Mouse (Mus musculus) intestine, embryonic 14.5 days (tissue): Measurements from ENCODE around the gene Pck1. TPM values are rescaled to one million over a fixed set of nuclear protein-coding genes. Genes with fewer than 3 reads are reported as not detected.

Source experiments
- ATAC-seq: fragments of 200-750 bp; cut with Nextera tagmentation; replicated peaks from 2 replicates; pipeline ENCODE4 v1.8.0; 2017; ENCODE audit warnings: low read depth, moderate number of reproducible peaks, moderate TSS enrichment, moderate library complexity; ENCODE audit not compliant: low FRiP score, low TSS enrichment
- DNase-seq: peaks from one replicate; pipeline ENCODE4 v3.0.0-alpha.2; 2018; ENCODE audit warnings: low spot score
- H3K27ac ChIP-seq: fragments of 300-500 bp; sonication (generic); 2 replicates; pipeline ENCODE4 v1.5.1; 2014; ENCODE audit warnings: low read depth, mild to moderate bottlenecking, control low read depth
- H3K27me3 ChIP-seq: fragments of 300-500 bp; sonication (generic); replicated peaks from 2 replicates; pipeline ENCODE4 v1.6.1; 2014; ENCODE audit warnings: low read length, control low read depth; ENCODE audit not compliant: control insufficient read depth, insufficient read depth
- H3K36me3 ChIP-seq: fragments of 300-500 bp; sonication (generic); 2 replicates; pipeline ENCODE4 v1.6.1; 2014; ENCODE audit warnings: low read length, control low read depth; ENCODE audit not compliant: control insufficient read depth, insufficient read depth
- H3K4me1 ChIP-seq: fragments of 300-500 bp; sonication (generic); replicated peaks from 2 replicates; pipeline ENCODE4 v1.6.1; 2014; ENCODE audit warnings: low read length, control low read depth, mixed read lengths; ENCODE audit not compliant: control insufficient read depth, insufficient read depth
- H3K4me2 ChIP-seq: fragments of 300-500 bp; sonication (generic); 2 replicates; pipeline ENCODE4 v1.6.1; 2014; ENCODE audit warnings: low read length
- H3K4me3 ChIP-seq: fragments of 300-500 bp; sonication (generic); 2 replicates; pipeline ENCODE4 v1.5.1; 2014; ENCODE audit warnings: low read depth, low read length, control low read depth, mixed read lengths
- H3K9ac ChIP-seq: fragments of 300-500 bp; sonication (generic); 2 replicates; pipeline ENCODE4 v1.6.1; 2014; ENCODE audit warnings: mild to moderate bottlenecking, low read length
- H3K9me3 ChIP-seq: fragments of 300-500 bp; sonication (generic); 2 replicates; pipeline ENCODE4 v1.6.1; 2016; ENCODE audit warnings: low read length, control low read depth; ENCODE audit not compliant: control insufficient read depth
- WGBS: fragments of 180-500 bp; shearing (Covaris S2); extraction: QIAGEN DNeasy Blood & Tissue Kit; methylation state at CpG from one replicate; pipeline ENCODE4 v1.1.7; 2014; 5-methylcytosine and 5-hydroxymethylcytosine counted together
- polyA plus RNA-seq: library from polyadenylated mRNA; unstranded; fragments of >200 nt; fragmentation: Nextera tagmentation; extraction: Ambion mirVana; gene quantifications from 2 replicates; pipeline ENCODE4 v1.2.1, GENCODE M21; 2014

Gene Pck1
- polyA plus RNA-seq, 1 experiment from 2014 or later, result 0.77 TPM

GRCm38 (mm10) chr2:173154962-173155361 lies 2.1 kb downstream of the Pck1 start:
- ATAC-seq (no peak), DNase-seq (no peak)
- 94% methylated on average over 14 of the region's 14 CpGs for WGBS
- H3K27me3 ChIP-seq, result no peaks in the 10 kb centered on the region
- no peak overlapping the region for H3K27ac ChIP-seq
- H3K9ac ChIP-seq, result no peak overlapping the region
- no peak overlapping the region for H3K4me2 ChIP-seq
- H3K4me3 ChIP-seq, result no peak overlapping the region
- H3K9me3 ChIP-seq, result no peaks in the 10 kb centered on the region
- no peaks in the 10 kb centered on the region for H3K36me3 ChIP-seq
- H3K4me1 ChIP-seq, result peaks cover 23% of the 10 kb centered on the region

- no peak overlapping the region for H3K27ac ChIP-seq
Observed at GRCm38 (mm10) chr2:173155907-173156306, 3.1 kb downstream of the Pck1 start.

GRCm38 (mm10) chr2:173156923-173157322 lies 4.1 kb downstream of the Pck1 start:
- Histone ChIP-seq H3K4me2 (no peak overlapping the region), H3K27ac (no peak overlapping the region), H3K27me3 (no peaks in the 10 kb centered on the region), H3K4me1 (peaks cover 19% of the 10 kb centered on the region), H3K9me3 (no peaks in the 10 kb centered on the region), H3K4me3 (no peak overlapping the region), H3K36me3 (no peaks in the 10 kb centered on the region), H3K9ac (no peak overlapping the region)
- ATAC-seq (no peak), DNase-seq (no peak)
- 88% methylated on average over 13 of the region's 13 CpGs for WGBS

More at GRCm38 (mm10) chr2:173155907-173156306, 3.1 kb downstream of the Pck1 start:
- no peak for DNase-seq
- no peak overlapping the region for H3K9ac ChIP-seq
- no peaks in the 10 kb centered on the region for H3K36me3 ChIP-seq
- WGBS, result 93% methylated on average over 10 of the region's 10 CpGs
- H3K4me1 ChIP-seq, result peaks cover 20% of the 10 kb centered on the region
- ATAC-seq, result no peak
- no peak overlapping the region for H3K4me2 ChIP-seq
- no peaks in the 10 kb centered on the region for H3K9me3 ChIP-seq
- H3K27me3 ChIP-seq, result no peaks in the 10 kb centered on the region
- H3K4me3 ChIP-seq, result no peak overlapping the region

GRCm38 (mm10) chr2:173157376-173157775 lies 4.5 kb downstream of the Pck1 start:
- Histone ChIP-seq H3K9me3 (no peaks in the 10 kb centered on the region), H3K27me3 (no peaks in the 10 kb centered on the region), H3K27ac (no peak overlapping the region), H3K36me3 (no peaks in the 10 kb centered on the region), H3K4me2 (no peak overlapping the region), H3K4me3 (no peak overlapping the region), H3K9ac (no peak overlapping the region), H3K4me1 (peaks cover 19% of the 10 kb centered on the region)
- 58% methylated on average over 4 of the region's 4 CpGs for WGBS
- ATAC-seq (no peak), DNase-seq (no peak)

- DNase-seq (no peak), ATAC-seq (no peak)
- H3K27me3 ChIP-seq, result no peaks in the 10 kb centered on the region
- H3K9ac ChIP-seq, result no peak overlapping the region
- no peak overlapping the region for H3K4me2 ChIP-seq
- no peak overlapping the region for H3K27ac ChIP-seq
- no peak overlapping the region for H3K4me3 ChIP-seq
- H3K4me1 ChIP-seq, result peaks cover 18% of the 10 kb centered on the region
- 93% methylated on average over 4 of the region's 4 CpGs for WGBS
- H3K9me3 ChIP-seq, result no peaks in the 10 kb centered on the region
- no peaks in the 10 kb centered on the region for H3K36me3 ChIP-seq
Observed at GRCm38 (mm10) chr2:173157871-173158270, 5.0 kb downstream of the Pck1 start.

GRCm38 (mm10) chr2:173158390-173159055 lies 5.7 kb downstream of the Pck1 start:
- H3K9ac ChIP-seq, result no peak overlapping the region
- WGBS, result 88% methylated on average over 19 of the region's 19 CpGs
- H3K4me3 ChIP-seq, result no peak overlapping the region
- peaks cover 17% of the 10 kb centered on the region for H3K4me1 ChIP-seq
- no peak overlapping the region for H3K27ac ChIP-seq
- H3K27me3 ChIP-seq, result no peaks in the 10 kb centered on the region
- DNase-seq, result no peak
- no peak overlapping the region for H3K4me2 ChIP-seq
- no peaks in the 10 kb centered on the region for H3K9me3 ChIP-seq
- H3K36me3 ChIP-seq, result no peaks in the 10 kb centered on the region
- ATAC-seq, result no peak

- Histone ChIP-seq H3K9me3 (no peaks in the 10 kb centered on the region), H3K27ac (peak overlapping the region; percentile 80), H3K9ac (no peak overlapping the region), H3K36me3 (no peaks in the 10 kb centered on the region), H3K27me3 (no peaks in the 10 kb centered on the region), H3K4me2 (peak overlapping the region; percentile 22; the same call in 1 of the 2 replicates), H3K4me3 (no peak overlapping the region), H3K4me1 (peaks cover 17% of the 10 kb centered on the region)
- ATAC-seq (peak; percentile 89), DNase-seq (peak; percentile 91)
- WGBS, result 21% methylated on average over 24 of the region's 24 CpGs
Observed at GRCm38 (mm10) chr2:173159354-173160311, 6.8 kb downstream of the Pck1 start.

GRCm38 (mm10) chr2:173163380-173163779 lies 10.5 kb downstream of the Pck1 start:
- 0 out of 2 replicates have a peak, but pooled peaks cover 3% of the 10 kb centered on the region for H3K27me3 ChIP-seq
- no peak overlapping the region for H3K4me2 ChIP-seq
- H3K36me3 ChIP-seq, result no peaks in the 10 kb centered on the region
- no peak overlapping the region for H3K4me3 ChIP-seq
- no peak overlapping the region for H3K9ac ChIP-seq
- DNase-seq (no peak), ATAC-seq (no peak)
- no peak overlapping the region for H3K27ac ChIP-seq
- H3K4me1 ChIP-seq, result peaks cover 17% of the 10 kb centered on the region
- WGBS, result 81% methylated on average over 8 of the region's 8 CpGs
- no peaks in the 10 kb centered on the region for H3K9me3 ChIP-seq
